Mouse (Mus musculus): ENCODE results near the gene Xrcc3.

The Xrcc3 gene

DNA sequence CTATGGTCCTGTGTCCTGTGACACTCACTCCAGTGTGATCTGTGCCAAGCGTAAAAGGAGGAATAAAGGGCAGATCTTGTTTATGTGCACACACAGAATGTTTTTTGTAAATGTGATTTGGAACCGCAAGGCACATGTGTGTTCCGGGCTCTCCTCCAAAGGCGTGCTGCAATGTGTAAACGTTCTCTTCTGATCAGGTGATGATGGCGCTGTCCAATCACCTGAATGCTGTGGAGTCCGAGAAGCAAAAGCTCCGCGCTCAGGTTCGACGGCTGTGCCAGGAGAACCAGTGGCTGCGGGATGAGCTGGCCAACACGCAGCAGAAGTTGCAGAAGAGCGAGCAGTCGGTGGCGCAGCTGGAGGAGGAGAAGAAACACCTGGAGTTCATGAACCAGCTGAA, 39.5 kb downstream of the Xrcc3 start:
- no peak for DNase-seq (ENCODE audit: low read depth, low spot score)

- DNase-seq (ENCODE audit: low read depth, low spot score), result no peak
These were observed 43.0 kb downstream of the Xrcc3 start for GRCm38 (mm10) chr12:111770651-111771050.

- no peak for DNase-seq (ENCODE audit: low read depth, low spot score)
These were observed 43.7 kb downstream of the Xrcc3 start for GRCm38 (mm10) chr12:111769816-111770577.

- peak; percentile 41 for DNase-seq (ENCODE audit: low read depth, low spot score)
These were observed 44.4 kb downstream of the Xrcc3 start for GRCm38 (mm10) chr12:111769306-111769705.

DNA sequence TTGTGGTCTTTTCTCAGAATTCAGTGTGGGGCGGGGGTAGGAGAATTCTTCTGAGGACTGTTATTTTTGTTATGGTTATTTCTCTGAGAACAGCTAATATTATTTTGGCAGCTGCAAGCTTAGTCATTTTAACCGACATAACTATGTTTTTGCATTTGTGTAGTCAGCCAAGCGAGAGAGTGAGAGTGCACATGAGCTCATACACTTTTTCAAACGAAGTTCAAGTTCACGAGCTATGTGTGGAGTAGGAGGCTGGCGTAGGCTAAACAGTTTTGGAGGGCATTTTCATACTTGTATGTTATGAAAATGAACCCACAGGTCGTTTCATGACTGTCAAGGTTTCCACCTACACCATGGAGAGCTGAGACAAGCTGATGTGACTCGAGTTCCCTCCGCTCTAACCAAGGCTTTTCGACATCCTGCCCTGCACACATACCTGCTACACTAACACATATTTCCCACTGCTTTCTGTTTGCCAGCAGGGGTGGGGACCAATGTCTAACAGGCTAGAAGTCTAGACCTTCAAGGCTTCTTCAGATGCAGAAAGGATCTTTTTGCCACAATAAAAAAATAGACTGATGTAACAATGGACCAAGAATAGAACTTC, 45.2 kb downstream of the Xrcc3 start:
- peak; percentile 30 for DNase-seq (ENCODE audit: low read depth, low spot score)

- DNase-seq (ENCODE audit: low read depth, low spot score), result no peak
These were observed 47.1 kb downstream of the Xrcc3 start for GRCm38 (mm10) chr12:111766313-111767236.

DNA sequence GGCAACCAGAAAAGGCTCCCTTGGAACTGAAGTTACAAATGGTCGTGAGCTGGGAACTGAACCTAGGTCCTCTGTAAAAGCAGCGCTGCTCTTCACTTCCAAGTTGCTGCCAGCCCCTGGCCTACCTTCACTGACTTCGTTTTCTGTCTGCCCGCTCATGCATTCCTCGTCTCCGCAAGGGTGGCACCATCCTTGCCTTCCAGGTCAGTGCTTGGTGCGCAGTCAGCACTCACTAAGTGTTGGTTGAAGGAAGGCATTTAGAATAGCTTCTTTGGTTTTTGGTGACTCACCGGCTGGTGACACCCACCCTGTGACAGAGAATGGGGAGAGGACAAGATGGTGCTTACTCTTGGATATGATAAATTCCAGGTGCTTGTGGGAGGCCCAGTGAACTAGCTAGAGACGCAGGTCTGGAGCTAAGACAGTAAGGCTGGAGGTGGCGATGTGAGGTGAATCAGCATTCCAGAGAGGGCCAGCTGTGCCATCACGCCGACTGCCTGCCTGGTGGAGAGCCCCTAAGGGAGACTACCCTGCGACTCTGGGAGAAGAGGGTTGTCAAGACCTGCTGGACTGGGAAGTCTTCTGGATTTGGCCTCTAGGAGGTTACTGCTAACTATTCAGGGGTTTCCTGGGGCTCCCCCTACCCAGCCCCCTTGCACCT, 50.9 kb downstream of the Xrcc3 start:
- no peak for DNase-seq (ENCODE audit: low read depth, low spot score)

GRCm38 (mm10) chr12:111760306-111760908, 53.3 kb downstream of the Xrcc3 start:
- DNase-seq (ENCODE audit: low read depth, low spot score), result no peak

GRCm38 (mm10) chr12:111759176-111760061, 54.3 kb downstream of the Xrcc3 start:
- DNase-seq (ENCODE audit: low read depth, low spot score), result peak; percentile 25

- peak; percentile 88 for DNase-seq (ENCODE audit: low read depth, low spot score)
These were observed 55.1 kb downstream of the Xrcc3 start, which contains the start of gene Klc1 for GRCm38 (mm10) chr12:111758381-111759175. Klc1 (plus strand) TSS chr12:111758849.

DNA sequence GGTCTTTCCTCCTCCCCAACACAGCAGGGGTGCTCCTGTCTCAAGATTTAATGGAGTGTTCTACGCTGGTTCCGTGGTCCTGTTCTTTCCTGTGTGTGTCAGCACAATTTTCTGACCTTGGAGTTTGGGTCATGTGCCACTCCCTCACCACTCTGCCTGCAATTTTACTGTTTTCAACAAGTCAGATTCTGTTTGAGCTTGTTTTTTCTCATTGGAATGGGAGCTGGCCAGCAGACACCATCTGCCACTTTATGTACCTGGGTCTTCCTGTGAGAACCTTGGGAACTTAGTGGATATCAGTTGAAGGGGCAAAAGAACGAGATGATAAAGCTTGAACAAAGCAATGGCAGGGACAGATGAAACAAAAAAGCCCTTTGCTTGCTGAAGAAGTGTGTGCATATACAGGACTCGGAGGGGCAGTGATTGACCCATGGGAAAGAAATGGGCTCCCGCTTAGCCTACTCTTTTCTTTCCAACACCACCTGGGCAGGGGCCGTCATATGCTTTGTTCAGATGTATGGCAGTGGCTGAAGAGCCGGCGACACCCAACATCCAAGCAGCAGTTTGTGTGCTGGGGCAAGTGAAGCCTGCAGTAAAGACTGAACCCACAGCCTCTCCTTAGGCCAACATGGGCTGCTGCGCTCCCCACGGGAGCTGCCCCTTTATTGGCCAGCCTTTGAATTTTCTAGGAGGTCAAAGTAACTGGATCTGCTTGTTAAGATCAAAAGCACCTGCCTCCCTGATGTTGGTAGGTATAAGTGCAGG, 55.9 kb downstream of the Xrcc3 start:
- DNase-seq (ENCODE audit: low read depth, low spot score), result no peak

DNA sequence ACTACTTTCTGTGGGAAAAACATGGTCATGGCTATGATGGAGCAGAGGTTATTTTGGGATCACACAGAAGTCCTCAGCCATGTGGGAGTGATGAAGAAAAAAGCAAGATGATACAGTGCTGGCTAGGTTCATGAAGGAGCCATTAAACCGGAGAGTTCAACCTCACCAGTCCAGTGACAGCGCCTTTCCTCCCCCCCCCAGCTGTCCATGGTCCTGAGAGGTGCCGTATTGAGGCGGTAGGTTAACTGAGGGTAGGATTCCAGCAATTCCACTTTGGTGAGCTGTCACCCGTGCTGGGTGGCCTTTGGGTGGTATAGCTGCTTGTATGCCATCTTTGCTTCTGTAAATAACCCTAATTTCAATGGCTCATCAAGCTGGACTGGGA, 57.0 kb downstream of the Xrcc3 start:
- no peak for DNase-seq (ENCODE audit: low read depth, low spot score)

- no peak for DNase-seq (ENCODE audit: low read depth, low spot score)
These were observed 57.5 kb downstream of the Xrcc3 start for GRCm38 (mm10) chr12:111756082-111756697.

GRCm38 (mm10) chr12:111755231-111755630, 58.4 kb downstream of the Xrcc3 start:
- DNase-seq (ENCODE audit: low read depth, low spot score), result no peak

GRCm38 (mm10) chr12:111754710-111755109, 59.0 kb downstream of the Xrcc3 start:
- no peak for DNase-seq (ENCODE audit: low read depth, low spot score)

GRCm38 (mm10) chr12:111753347-111753746, 60.3 kb downstream of the Xrcc3 start:
- no peak for DNase-seq (ENCODE audit: low read depth, low spot score)
